Mouse (Mus musculus) small intestine, adult 2 months (tissue): ENCODE measurements around the gene Epb41l4b. TPM values are rescaled to one million over a fixed set of nuclear protein-coding genes. Genes with fewer than 3 reads are reported as not detected.

Source experiments
- H3K27ac ChIP-seq: fragments of 200-500 bp; 2 replicates; pipeline ENCODE4 v1.5.1; 2012; ENCODE audit warnings: low read depth, low read length, control low read depth, inconsistent platforms; ENCODE audit not compliant: insufficient read depth
- H3K27me3 ChIP-seq: fragments of 200-500 bp; 2 replicates; pipeline ENCODE4 v1.6.1; 2012; ENCODE audit warnings: mild to moderate bottlenecking, moderate library complexity, low read length, inconsistent platforms; ENCODE audit not compliant: control insufficient read depth, insufficient read depth
- H3K36me3 ChIP-seq: fragments of 200-500 bp; 2 replicates; pipeline ENCODE4 v1.6.1; 2012; ENCODE audit warnings: mild to moderate bottlenecking, low read length, control low read depth, inconsistent platforms; ENCODE audit not compliant: control insufficient read depth, insufficient read depth
- H3K4me1 ChIP-seq: fragments of 200-500 bp; 2 replicates; pipeline ENCODE4 v1.6.1; 2012; ENCODE audit warnings: low read length, inconsistent platforms, mixed read lengths; ENCODE audit not compliant: control insufficient read depth, insufficient read depth, insufficient read length
- H3K4me3 ChIP-seq: fragments of 200-500 bp; 2 replicates; pipeline ENCODE4 v1.5.1; 2012; ENCODE audit warnings: low read depth, mild to moderate bottlenecking, control low read depth, inconsistent platforms, low read length, moderate library complexity
- CTCF ChIP-seq: fragments of 200-500 bp; IDR thresholded peaks from 2 replicates; pipeline ENCODE4 v1.5.1; 2012; ENCODE audit warnings: low read depth, mild to moderate bottlenecking, control low read depth, inconsistent platforms, low read length, moderate library complexity, mixed read lengths; ENCODE audit not compliant: insufficient replicate concordance, insufficient read length; ENCODE audit errors: extremely low read depth
- POLR2A ChIP-seq: fragments of 200-500 bp; IDR thresholded peaks from 2 replicates; pipeline ENCODE4 v1.6.1; 2012; ENCODE audit warnings: low read depth, mild to moderate bottlenecking, control low read depth, inconsistent platforms, low read length, moderate library complexity
- WGBS: fragments of 180-500 bp; shearing (Covaris S2); methylation state at CpG from one replicate; pipeline ENCODE4 v1.1.7; 2018; 5-methylcytosine and 5-hydroxymethylcytosine counted together
- polyA plus RNA-seq: library from polyadenylated mRNA; depleted of rRNA; stranded (reverse); fragments of >200 nt; gene quantifications from 2 replicates; pipeline ENCODE4 v1.2.3, GENCODE M21; 2012

The Epb41l4b gene
- polyA plus RNA-seq, 1 experiment = 81.4 TPM

DNA sequence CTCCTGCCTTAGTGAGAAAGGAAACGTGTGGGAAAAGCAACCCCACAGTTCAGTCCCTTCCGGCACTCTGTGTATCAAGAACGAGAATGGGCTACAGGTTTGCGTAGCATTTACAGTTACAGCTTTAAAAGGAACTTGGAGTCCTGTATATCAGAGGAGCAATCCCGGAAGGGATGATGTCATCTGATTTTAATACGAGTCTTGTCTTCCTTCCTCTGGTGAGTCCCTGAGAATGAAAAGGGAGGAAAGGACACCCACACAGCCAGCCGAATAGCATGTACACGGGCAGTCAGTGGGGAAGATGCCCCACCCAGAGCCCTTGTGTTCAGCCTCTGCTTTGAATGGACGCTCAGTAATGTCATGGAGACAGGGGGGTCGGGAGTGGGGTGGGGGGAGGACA is 115.3 kb downstream of the Epb41l4b start:
- whole genome bisulfite sequencing = 58% methylated on average over 10 of the region's 10 CpGs
- Histone ChIP-seq H3K27me3 (no peaks in the 10 kb centered on the region), H3K36me3 (no peaks in the 10 kb centered on the region), H3K4me1 (no peaks in the 10 kb centered on the region), H3K27ac (no peak overlapping the region), H3K4me3 (no peak overlapping the region)
- TF ChIP-seq POLR2A = no peak
- TF ChIP-seq CTCF = no peak

DNA sequence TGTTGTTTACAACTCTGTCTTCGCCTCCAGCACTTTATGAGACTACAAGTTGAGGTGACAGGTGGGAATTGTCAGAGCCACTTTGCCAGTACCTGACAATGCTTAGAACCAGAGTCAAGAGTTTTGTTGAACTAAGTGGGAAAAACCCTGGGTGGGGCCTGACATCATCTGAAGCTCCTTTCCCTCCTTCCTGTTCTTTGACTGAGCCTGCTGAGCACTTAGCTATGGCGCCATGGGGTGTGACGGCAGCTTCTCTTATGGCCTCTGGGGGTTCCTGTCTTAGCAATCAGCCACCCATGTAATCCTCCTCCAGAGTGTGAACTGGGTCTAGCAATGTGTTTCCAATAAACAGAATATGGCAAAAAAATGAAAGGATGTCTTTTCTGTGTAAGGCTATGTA is 119.7 kb downstream of the Epb41l4b start:
- WGBS = 71% methylated on average over 3 of the region's 3 CpGs
- no peak for TF ChIP-seq CTCF
- TF ChIP-seq POLR2A = no peak
- Histone ChIP-seq H3K27ac (no peak overlapping the region), H3K36me3 (no peaks in the 10 kb centered on the region), H3K27me3 (no peaks in the 10 kb centered on the region), H3K4me1 (no peaks in the 10 kb centered on the region), H3K4me3 (no peak overlapping the region)

DNA sequence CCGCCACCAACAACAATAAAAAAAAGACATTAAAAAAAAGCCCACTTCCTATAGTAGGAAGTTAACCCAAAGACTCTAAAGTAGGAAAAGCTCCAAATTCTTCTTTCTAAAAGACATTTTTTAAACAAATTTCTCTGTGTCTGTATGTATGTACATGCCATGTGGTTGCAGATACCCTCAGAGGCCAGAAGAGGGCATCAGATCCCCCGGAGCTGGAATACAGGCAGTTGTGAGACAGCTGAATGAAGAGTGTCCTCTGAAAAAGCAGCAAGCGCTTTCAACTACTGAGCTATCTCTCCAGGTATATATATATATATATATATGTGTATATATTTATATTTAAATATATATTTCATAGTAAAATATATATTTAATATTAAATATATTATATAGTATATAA is 121.9 kb downstream of the Epb41l4b start:
- no peaks in the 10 kb centered on the region for H3K36me3 ChIP-seq
- TF ChIP-seq POLR2A (no peak), CTCF (no peak)
- H3K4me3 ChIP-seq = no peak overlapping the region
- 90% methylated on average over 3 of the region's 3 CpGs for WGBS
- H3K4me1 ChIP-seq = no peaks in the 10 kb centered on the region
- no peak overlapping the region for H3K27ac ChIP-seq
- no peaks in the 10 kb centered on the region for H3K27me3 ChIP-seq

DNA sequence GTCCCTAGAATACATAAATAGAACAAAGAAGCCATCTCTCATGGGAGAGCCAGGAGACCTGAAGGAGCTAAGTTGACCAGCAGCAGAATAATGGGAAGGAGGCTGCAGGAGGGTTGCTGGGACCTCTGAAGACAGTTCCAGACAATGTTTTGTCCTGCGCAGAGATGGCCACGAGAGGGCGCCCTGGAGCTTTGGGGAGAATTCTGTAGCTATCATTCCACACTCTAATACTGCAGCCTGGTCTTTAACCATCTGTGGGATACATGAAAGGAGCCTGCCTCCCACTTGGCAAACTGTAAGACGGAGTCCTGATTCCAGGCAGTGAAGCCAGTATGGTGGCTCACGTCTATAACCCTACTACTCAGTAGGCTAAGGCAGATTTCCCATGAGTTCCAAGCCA is 126.0 kb downstream of the Epb41l4b start:
- no peak overlapping the region for H3K27ac ChIP-seq
- H3K36me3 ChIP-seq = no peaks in the 10 kb centered on the region
- no peaks in the 10 kb centered on the region for H3K4me1 ChIP-seq
- TF ChIP-seq POLR2A (no peak), CTCF (peak; percentile 95; the same call in 1 of the 2 replicates)
- no peak overlapping the region for H3K4me3 ChIP-seq
- H3K27me3 ChIP-seq = no peaks in the 10 kb centered on the region
- 19% methylated on average over 5 of the region's 5 CpGs for WGBS

DNA sequence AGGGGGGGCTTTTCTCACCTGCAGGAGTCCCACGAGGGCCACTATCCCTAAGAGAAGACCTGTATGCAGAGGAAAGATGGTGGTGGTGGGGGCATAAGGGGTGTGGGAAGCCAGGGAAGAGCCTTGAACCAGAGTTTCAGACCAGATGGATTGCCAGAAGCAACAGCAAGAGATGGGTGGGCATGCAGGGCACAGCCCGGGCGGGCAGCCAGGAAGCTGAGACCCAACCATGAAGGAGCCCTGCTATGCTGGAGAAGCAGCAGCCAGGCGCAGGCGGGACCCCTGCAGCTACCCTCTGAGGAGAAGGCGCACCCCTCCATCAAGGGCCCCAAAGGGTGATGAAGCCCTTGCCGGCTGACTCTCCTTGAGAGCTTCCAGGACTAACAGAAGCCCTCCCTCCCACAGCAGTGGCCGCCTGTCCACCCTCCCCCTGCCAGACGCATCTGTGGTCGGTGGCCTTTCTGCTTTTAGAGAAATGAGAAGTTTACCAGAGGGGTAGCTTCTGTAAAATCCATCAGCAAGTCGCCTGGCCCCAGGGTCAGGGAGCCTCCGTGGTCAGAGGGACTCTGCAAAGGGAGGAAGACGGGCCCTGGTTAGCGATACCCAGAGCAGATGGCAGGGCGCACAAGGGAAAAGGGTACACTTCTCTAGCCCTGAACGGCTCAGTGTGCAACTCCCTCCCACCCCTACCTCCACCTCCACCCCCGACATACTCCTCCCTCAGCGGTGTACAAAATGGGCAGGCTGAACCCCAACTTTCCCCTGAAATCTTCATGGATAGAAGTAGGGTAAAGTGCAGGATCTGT is 126.7 kb downstream of the Epb41l4b start:
- H3K27ac ChIP-seq = no peak overlapping the region
- no peaks in the 10 kb centered on the region for H3K4me1 ChIP-seq
- WGBS = 62% methylated on average over 18 of the region's 18 CpGs
- no peaks in the 10 kb centered on the region for H3K36me3 ChIP-seq
- no peak for TF ChIP-seq POLR2A
- no peak for TF ChIP-seq CTCF
- no peaks in the 10 kb centered on the region for H3K27me3 ChIP-seq
- H3K4me3 ChIP-seq = no peak overlapping the region

DNA sequence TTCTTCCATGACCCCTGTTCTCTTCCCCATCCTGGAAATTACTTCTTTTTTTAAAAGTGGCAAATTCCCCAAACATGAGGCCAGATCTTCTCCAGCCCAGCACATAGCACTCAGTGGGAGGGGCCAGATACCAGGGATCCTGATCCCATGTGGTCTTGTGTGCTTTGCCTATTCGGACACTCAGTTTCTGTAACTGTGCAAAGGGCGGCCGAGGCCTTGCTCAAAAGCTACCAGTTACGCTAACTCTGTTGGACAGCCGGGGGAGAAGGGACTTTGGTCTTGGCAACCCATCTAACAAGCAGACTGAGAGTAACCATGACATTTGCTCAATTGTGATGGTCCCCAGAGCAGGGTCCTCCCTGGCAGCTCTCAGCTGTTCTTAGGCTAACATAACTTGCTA is 128.2 kb downstream of the Epb41l4b start:
- no peak overlapping the region for H3K27ac ChIP-seq
- no peak for TF ChIP-seq CTCF
- TF ChIP-seq POLR2A = no peak
- H3K36me3 ChIP-seq = no peaks in the 10 kb centered on the region
- WGBS = 85% methylated on average over 5 of the region's 5 CpGs
- no peak overlapping the region for H3K4me3 ChIP-seq
- no peaks in the 10 kb centered on the region for H3K4me1 ChIP-seq
- no peaks in the 10 kb centered on the region for H3K27me3 ChIP-seq

DNA sequence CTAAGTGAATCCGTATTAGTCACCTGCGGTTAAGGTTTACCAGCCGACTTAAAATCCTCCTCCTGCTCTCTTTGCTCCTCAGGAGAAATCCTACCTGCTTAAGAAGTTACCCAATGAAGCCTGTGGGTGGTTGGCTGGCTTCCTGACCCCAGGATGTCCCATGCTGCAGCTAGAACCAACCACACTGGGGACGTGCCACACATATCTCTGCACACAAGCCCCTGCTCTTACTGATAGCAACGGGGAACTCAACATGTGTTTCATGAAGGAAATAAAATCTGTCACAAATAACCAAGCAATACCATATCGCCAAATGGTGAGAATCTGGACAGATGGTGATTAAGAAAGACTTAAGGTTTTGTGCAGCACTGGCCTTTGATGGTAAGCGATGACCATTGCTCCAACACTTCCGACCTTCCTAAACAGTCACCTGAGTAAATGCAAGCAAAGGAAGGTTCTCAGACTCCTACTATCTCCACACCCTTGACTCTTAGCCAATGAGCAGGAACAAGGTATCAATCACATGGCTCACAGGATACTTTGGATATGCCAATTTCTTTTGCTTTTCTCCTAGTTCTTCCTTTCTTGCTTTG is 131.7 kb downstream of the Epb41l4b start:
- 44% methylated on average over 8 of the region's 8 CpGs for WGBS
- TF ChIP-seq CTCF (no peak), POLR2A (no peak)
- Histone ChIP-seq H3K4me3 (no peak overlapping the region), H3K27me3 (no peaks in the 10 kb centered on the region), H3K4me1 (no peaks in the 10 kb centered on the region), H3K27ac (no peak overlapping the region), H3K36me3 (no peaks in the 10 kb centered on the region)
